Mouse (Mus musculus) forebrain, embryonic 11.5 days (tissue): Measurements from ENCODE around the gene Shcbp1. TPM values are rescaled to one million over a fixed set of nuclear protein-coding genes. Genes with fewer than 3 reads are reported as not detected.

ENCODE experiments used
- ATAC-seq: fragments of 200-750 bp; cut with Nextera tagmentation; replicated peaks from 2 replicates; pipeline ENCODE4 v1.8.0; 2017; ENCODE audit warnings: moderate TSS enrichment; ENCODE audit not compliant: low FRiP score
- DNase-seq: peaks from one replicate; pipeline ENCODE4 v3.0.0-alpha.2; 2017; ENCODE audit warnings: low spot score
- H3K27ac ChIP-seq: fragments of 300-500 bp; sonication (generic); 2 replicates; pipeline ENCODE4 v1.5.1; 2014; ENCODE audit warnings: low read depth, low read length
- H3K27me3 ChIP-seq: fragments of 300-500 bp; sonication (generic); 2 replicates; pipeline ENCODE4 v1.6.1; 2014; ENCODE audit warnings: mild to moderate bottlenecking, low read length, mixed read lengths; ENCODE audit not compliant: control insufficient read depth, insufficient read depth
- H3K36me3 ChIP-seq: fragments of 300-500 bp; sonication (generic); 2 replicates; pipeline ENCODE4 v1.6.1; 2014; ENCODE audit warnings: mild to moderate bottlenecking, low read length, moderate library complexity, mixed read lengths; ENCODE audit not compliant: control insufficient read depth, insufficient read depth
- H3K4me1 ChIP-seq: fragments of 300-500 bp; sonication (generic); replicated peaks from 2 replicates; pipeline ENCODE4 v1.6.1; 2014; ENCODE audit warnings: low read length, mixed read lengths; ENCODE audit not compliant: control insufficient read depth, insufficient read depth
- H3K4me2 ChIP-seq: fragments of 300-500 bp; sonication (generic); 2 replicates; pipeline ENCODE4 v1.6.1; 2014; ENCODE audit warnings: low read depth, mild to moderate bottlenecking, low read length, moderate library complexity, mixed read lengths; ENCODE audit not compliant: severe bottlenecking
- H3K4me3 ChIP-seq: fragments of 300-500 bp; sonication (generic); 2 replicates; pipeline ENCODE4 v1.5.1; 2014; ENCODE audit warnings: low read depth, low read length
- H3K9ac ChIP-seq: fragments of 300-500 bp; sonication (generic); 2 replicates; pipeline ENCODE4 v1.6.1; 2014; ENCODE audit warnings: low read length
- H3K9me3 ChIP-seq: fragments of 300-500 bp; sonication (generic); 2 replicates; pipeline ENCODE4 v1.6.1; 2016; ENCODE audit warnings: low read length, mixed read lengths; ENCODE audit not compliant: control insufficient read depth
- WGBS: fragments of 180-500 bp; shearing (Covaris S2); extraction: QIAGEN DNeasy Blood & Tissue Kit; methylation state at CpG from one replicate; pipeline ENCODE4 v1.1.7; 2014; 5-methylcytosine and 5-hydroxymethylcytosine counted together
- polyA plus RNA-seq: library from polyadenylated mRNA; unstranded; fragments of >200 nt; fragmentation: Nextera tagmentation; extraction: Ambion mirVana; gene quantifications from 2 replicates; pipeline ENCODE4 v1.2.1, GENCODE M21; 2014

Shcbp1 gene
- 84.9 and 94.9 TPM in 2 replicates for polyA plus RNA-seq

- ATAC-seq (peak; percentile 97), DNase-seq (peak; percentile 89)
- H3K4me2 ChIP-seq, result peak within 1 kb of the TSS; percentile 37
- H3K27ac ChIP-seq, result no peak within 1 kb of the TSS
- H3K27me3 ChIP-seq, result no peaks in the 10 kb centered on the region
- no peaks in the 10 kb centered on the region; the same call in 1 of the 2 replicates for H3K36me3 ChIP-seq
- no peaks in the 10 kb centered on the region for H3K4me1 ChIP-seq
- no peaks in the 10 kb centered on the region for H3K9me3 ChIP-seq
- H3K4me3 ChIP-seq, result peak within 1 kb of the TSS; percentile 76
- WGBS, result 8% methylated on average over 29 of the region's 29 CpGs
- peak within 1 kb of the TSS; percentile 79 for H3K9ac ChIP-seq
These were observed at the start of gene Shcbp1 for GRCm38 (mm10) chr8:4779254-4780055. Shcbp1 (minus strand) TSS chr8:4779567.

- Histone ChIP-seq H3K4me2 (no peak overlapping the region), H3K27me3 (no peaks in the 10 kb centered on the region), H3K4me3 (no peak overlapping the region), H3K27ac (no peak overlapping the region), H3K9ac (no peak overlapping the region), H3K9me3 (no peaks in the 10 kb centered on the region), H3K4me1 (no peaks in the 10 kb centered on the region), H3K36me3 (no peaks in the 10 kb centered on the region)
- 85% methylated on average over 4 of the region's 4 CpGs for WGBS
- ATAC-seq (no peak), DNase-seq (no peak)
These were observed 29.5 kb upstream of the Shcbp1 start for GRCm38 (mm10) chr8:4808831-4809230.

- DNase-seq (peak; percentile 72), ATAC-seq (peak; percentile 53)
- H3K4me2 ChIP-seq, result no peak overlapping the region
- WGBS, result 54% methylated on average over 19 of the region's 19 CpGs
- no peaks in the 10 kb centered on the region for H3K36me3 ChIP-seq
- H3K27ac ChIP-seq, result no peak overlapping the region
- no peaks in the 10 kb centered on the region for H3K9me3 ChIP-seq
- no peak overlapping the region for H3K4me3 ChIP-seq
- no peaks in the 10 kb centered on the region for H3K27me3 ChIP-seq
- no peaks in the 10 kb centered on the region for H3K4me1 ChIP-seq
- no peak overlapping the region for H3K9ac ChIP-seq
These were observed 21.3 kb upstream of the Shcbp1 start for GRCm38 (mm10) chr8:4800524-4801122.

- H3K27me3 ChIP-seq, result no peaks in the 10 kb centered on the region
- DNase-seq (no peak), ATAC-seq (peak; percentile 37; the same call in 1 of the 2 replicates)
- H3K27ac ChIP-seq, result no peak overlapping the region
- H3K4me3 ChIP-seq, result peak overlapping the region; percentile 76
- peak overlapping the region; percentile 37; the same call in 1 of the 2 replicates for H3K4me2 ChIP-seq
- H3K9me3 ChIP-seq, result no peaks in the 10 kb centered on the region; the same call in 1 of the 2 replicates
- H3K36me3 ChIP-seq, result no peaks in the 10 kb centered on the region; the same call in 1 of the 2 replicates
- H3K9ac ChIP-seq, result no peak overlapping the region
- WGBS, result 86% methylated on average over 6 of the region's 6 CpGs
- no peaks in the 10 kb centered on the region for H3K4me1 ChIP-seq
These were observed 1.1 kb downstream of the Shcbp1 start for GRCm38 (mm10) chr8:4778266-4778665.

- 90% methylated on average over 4 of the region's 4 CpGs for WGBS
- H3K27ac ChIP-seq, result no peak overlapping the region
- no peak overlapping the region for H3K4me3 ChIP-seq
- DNase-seq (no peak), ATAC-seq (no peak)
- no peak overlapping the region for H3K4me2 ChIP-seq
- H3K9me3 ChIP-seq, result no peaks in the 10 kb centered on the region
- no peaks in the 10 kb centered on the region for H3K4me1 ChIP-seq
- H3K27me3 ChIP-seq, result no peaks in the 10 kb centered on the region
- no peak overlapping the region for H3K9ac ChIP-seq
- no peaks in the 10 kb centered on the region for H3K36me3 ChIP-seq
These were observed 14.6 kb downstream of the Shcbp1 start for GRCm38 (mm10) chr8:4764751-4765150.

- no peak overlapping the region for H3K27ac ChIP-seq
These were observed 26.3 kb downstream of the Shcbp1 start for GRCm38 (mm10) chr8:4753048-4753447.

DNA sequence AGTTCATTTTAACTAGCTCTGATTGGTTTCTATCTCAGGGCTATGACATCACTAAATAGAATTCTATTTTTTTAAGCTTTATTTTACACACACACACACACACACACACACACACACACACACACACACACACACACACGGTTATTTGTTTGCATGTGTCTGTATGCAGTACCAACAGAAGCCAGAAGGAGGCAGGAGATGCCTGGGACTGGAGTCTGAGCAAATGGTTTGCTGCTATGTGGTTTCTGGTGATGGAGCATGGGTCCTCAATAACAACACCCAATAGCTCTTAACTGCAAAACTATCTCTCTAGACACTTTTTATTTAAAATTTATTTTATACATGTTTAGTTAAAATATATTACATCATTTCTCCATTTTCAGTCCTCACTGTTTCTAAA, 48.4 kb downstream of the Shcbp1 start:
- no peak for ATAC-seq
- DNase-seq, result no peak
- H3K36me3 ChIP-seq, result no peaks in the 10 kb centered on the region

More at GRCm38 (mm10) chr8:4753048-4753447, 26.3 kb downstream of the Shcbp1 start:
- Histone ChIP-seq H3K9me3 (no peaks in the 10 kb centered on the region), H3K4me2 (no peak overlapping the region), H3K27me3 (no peaks in the 10 kb centered on the region), H3K36me3 (no peaks in the 10 kb centered on the region; the same call in 1 of the 2 replicates), H3K4me3 (no peak overlapping the region), H3K9ac (no peak overlapping the region), H3K4me1 (no peaks in the 10 kb centered on the region)
- ATAC-seq (no peak), DNase-seq (no peak)
- WGBS, result 90% methylated on average over 5 of the region's 5 CpGs

GRCm38 (mm10) chr8:4715546-4715945, 63.8 kb downstream of the Shcbp1 start:
- Histone ChIP-seq H3K27ac (no peak overlapping the region), H3K9me3 (no peaks in the 10 kb centered on the region), H3K4me1 (no peaks in the 10 kb centered on the region), H3K27me3 (no peaks in the 10 kb centered on the region), H3K9ac (no peak overlapping the region), H3K36me3 (no peaks in the 10 kb centered on the region), H3K4me3 (no peak overlapping the region), H3K4me2 (no peak overlapping the region)
- 62% methylated on average over 2 of the region's 2 CpGs for WGBS
- ATAC-seq (no peak), DNase-seq (no peak)

More for the DNA sequence above, 48.4 kb downstream of the Shcbp1 start:
- 60% methylated on average over 1 of the region's 1 CpGs for WGBS
- Histone ChIP-seq H3K27me3 (no peaks in the 10 kb centered on the region), H3K9me3 (no peaks in the 10 kb centered on the region; the same call in 1 of the 2 replicates), H3K27ac (no peak overlapping the region), H3K4me1 (no peaks in the 10 kb centered on the region), H3K4me3 (no peak overlapping the region), H3K4me2 (no peak overlapping the region), H3K9ac (no peak overlapping the region)
